Mouse (Mus musculus) gastrocnemius, adult 18-20 months (tissue): ENCODE results near the gene Mettl24. TPM values are rescaled to one million over a fixed set of nuclear protein-coding genes. Genes with fewer than 3 reads are reported as not detected.

Experiments used
- DNase-seq: peaks from one replicate; pipeline ENCODE4 v3.0.0; 2021; ENCODE audit warnings: low spot score
- total RNA-seq, 2 experiments: library from RNA; stranded (reverse); gene quantifications; 2 replicates each; pipeline ENCODE4 v1.2.3; 2021

Gene Mettl24
- total RNA-seq, 2 experiments from 2014 or later = 0.14 to 0.66 TPM

GRCm38 (mm10) chr10:40683868-40684253 lies 779 bp downstream of the Mettl24 start:
- DNase-seq = no peak

DNA sequence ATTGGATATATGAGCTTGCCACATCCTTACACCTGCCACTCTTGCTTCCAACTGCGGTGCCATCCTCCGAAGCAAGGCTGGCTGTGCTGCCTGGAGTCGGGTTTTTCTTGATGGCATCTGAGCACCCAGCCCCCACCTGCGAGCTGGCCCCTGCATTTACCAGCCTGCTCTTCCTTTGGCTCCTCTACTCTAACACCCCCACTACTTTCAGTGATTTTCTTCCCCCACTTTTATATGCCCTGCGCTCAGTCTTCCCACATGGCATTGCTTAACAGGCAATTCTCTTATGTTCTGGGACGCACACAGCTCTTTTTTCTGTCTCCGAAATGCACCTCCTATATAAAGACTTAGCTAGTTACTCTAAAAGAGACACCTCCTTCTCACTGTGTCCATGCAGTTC lies 1.2 kb downstream of the Mettl24 start:
- DNase-seq = no peak

DNA sequence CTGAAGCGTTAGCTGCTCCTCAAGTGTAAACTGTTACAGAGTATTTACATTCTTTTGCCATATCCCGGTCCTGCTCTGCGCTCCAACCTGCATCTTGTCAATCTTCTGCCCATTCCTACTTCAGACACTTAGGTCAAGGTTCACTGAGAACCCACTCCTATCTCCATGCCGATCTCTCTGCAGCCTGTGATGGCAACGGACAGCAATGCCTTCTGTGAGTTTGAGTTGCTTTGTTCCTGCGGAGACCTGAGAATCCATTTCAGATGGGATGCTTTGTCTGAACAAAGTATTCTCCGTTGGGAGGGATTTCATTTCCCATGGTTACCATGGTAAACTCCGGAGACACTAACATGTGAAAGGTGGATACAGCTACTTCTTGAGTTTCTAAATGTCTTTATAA lies 2.6 kb downstream of the Mettl24 start:
- DNase-seq = no peak

DNA sequence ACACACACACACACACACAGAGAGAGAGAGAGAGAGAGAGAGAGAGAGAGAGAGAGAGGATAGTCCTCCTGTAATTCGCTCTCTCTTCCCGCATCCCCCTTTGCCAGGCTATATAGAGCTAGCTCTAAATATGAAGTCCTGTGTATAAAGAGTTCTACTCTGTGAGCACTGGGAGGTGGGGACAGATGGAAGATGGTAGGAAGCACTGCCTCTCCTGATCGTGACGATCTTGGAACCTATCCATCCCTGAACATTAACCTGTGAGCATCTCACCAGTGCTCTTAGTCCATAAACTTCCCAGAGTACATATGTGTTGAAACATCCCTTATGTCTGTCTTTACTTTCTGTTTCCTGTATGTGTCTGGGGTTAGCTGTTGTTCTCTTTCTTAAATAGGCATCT lies 3.9 kb downstream of the Mettl24 start:
- DNase-seq = no peak

GRCm38 (mm10) chr10:40687407-40687806 lies 4.3 kb downstream of the Mettl24 start:
- DNase-seq = no peak

GRCm38 (mm10) chr10:40688266-40688665 lies 5.2 kb downstream of the Mettl24 start:
- no peak for DNase-seq

DNA sequence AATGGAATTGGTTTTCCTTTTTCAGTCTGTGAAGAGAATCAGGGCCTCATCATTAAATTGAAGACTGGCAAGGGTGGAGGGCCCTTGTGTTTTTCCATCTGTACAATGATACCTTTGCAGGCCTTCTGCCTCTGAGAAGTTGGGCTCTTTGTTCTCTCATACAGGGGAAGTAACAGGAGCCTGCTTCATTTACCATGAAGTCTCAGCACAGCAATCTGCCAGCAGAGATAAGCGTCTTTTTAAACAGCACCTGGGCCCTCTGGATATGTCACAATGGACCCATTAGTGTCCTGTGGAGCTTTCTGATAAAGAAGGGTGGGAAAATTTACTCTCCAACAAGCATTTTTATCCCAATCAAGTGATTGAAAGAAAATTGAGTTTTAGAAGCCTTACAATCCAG lies 5.8 kb downstream of the Mettl24 start:
- no peak for DNase-seq

GRCm38 (mm10) chr10:40698652-40699051 lies 15.6 kb downstream of the Mettl24 start:
- DNase-seq = no peak

GRCm38 (mm10) chr10:40711127-40711526 lies 28.0 kb downstream of the Mettl24 start:
- no peak for DNase-seq

- no peak for DNase-seq
These were observed 30.0 kb downstream of the Mettl24 start for GRCm38 (mm10) chr10:40713018-40713608.

GRCm38 (mm10) chr10:40713829-40714228 lies 30.7 kb downstream of the Mettl24 start:
- DNase-seq = no peak

DNA sequence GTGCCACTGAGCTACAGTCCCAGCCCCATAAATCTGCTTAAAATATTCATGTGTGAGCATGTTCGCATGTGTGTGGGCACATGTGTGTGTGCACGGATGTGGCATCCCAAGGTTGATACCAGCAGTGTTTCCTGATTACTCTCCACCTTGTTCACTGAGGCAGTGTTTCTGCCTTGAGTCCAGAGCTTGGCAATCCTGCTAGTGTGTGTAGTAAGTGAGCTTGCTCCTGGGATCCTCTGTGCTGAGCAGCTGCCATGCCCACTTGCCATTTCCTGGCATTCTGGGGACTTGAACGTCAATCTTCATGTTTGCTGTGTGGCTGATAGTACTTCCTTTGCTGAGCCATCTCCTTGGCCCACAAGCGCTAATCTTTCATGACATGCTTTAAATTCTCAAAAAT lies 32.1 kb downstream of the Mettl24 start:
- DNase-seq = no peak

GRCm38 (mm10) chr10:40716296-40716695 lies 33.2 kb downstream of the Mettl24 start:
- no peak for DNase-seq

GRCm38 (mm10) chr10:40716713-40717112 lies 33.6 kb downstream of the Mettl24 start:
- DNase-seq = no peak

DNA sequence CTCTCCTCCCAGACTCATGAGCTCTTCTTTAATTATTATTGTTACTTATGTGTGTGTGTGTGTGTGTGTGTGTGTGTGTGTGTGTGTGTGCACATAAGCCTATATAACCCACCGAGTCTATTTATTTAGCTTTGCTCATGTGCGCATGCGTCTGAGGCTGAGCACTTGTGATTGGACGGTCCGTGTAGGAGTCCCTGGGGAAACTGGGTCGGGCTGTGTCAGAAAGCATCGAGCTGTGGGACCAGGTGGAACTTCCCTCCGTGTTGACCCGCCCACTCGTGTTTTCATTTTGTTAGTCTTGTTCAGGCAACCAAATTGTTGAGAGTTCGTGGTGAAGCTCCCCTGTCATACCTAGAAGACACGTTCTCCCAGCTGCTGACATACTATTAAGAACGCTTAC lies 35.3 kb downstream of the Mettl24 start:
- no peak for DNase-seq

DNA sequence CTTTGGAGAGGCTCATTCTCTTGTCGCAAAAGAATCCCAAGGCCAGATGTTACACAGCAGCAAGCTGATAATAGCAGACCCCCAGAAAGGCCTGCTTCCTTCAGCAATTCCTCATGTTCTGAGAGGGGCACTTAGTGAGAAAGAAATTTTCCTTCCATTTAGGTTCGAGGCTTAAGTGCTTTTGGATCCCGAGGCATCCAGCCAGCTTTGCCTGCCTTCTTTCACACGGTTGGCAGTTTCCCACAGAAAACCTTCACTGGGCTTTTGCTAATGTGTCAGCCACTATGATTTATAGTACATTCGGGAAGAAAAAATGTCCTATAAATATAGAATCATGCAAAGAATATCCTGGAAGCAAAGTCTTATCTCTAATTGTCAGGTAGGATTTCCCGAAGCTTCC lies 36.0 kb downstream of the Mettl24 start:
- no peak for DNase-seq

- no peak for DNase-seq
These were observed 37.8 kb downstream of the Mettl24 start for GRCm38 (mm10) chr10:40720883-40721282.

DNA sequence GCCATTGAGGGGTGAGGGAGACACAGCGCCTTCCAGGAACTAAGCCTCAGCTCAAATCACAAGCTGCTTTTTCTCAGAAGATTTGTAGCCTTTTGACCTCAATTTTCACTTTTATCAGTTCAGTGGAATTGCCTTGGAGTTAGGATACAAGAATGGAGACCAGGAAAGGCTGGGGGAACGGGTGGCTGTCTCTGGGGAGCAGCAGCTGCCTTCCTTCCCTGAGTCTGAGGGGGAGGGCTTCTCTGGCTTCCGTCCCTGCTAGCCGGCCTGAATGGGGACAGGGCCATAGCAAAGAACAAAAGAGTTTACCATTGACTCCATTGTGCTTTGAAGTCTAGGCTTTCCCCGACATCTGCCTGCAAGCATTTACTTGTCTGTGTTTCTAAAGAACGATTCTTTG lies 41.3 kb downstream of the Mettl24 start:
- no peak for DNase-seq

DNA sequence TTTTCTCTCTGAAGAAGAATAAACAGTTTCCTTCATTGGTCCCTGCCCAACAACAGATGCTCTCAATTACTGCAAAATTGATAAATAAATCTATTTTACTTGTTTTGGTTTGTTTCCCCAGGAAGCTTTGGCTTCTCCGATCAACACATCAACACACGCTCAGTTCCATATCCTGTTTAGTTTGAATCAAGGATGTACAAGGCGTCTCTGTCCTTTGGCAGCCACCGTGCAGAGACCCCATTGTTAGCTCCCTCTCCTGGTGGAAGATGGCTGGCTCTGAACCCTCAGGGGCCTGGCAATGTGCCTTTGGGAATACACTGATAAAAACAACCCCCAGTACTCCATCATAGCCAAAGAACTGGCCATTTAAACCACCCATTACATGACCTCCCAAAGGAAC lies 42.0 kb downstream of the Mettl24 start:
- no peak for DNase-seq

GRCm38 (mm10) chr10:40725471-40725870 lies 42.4 kb downstream of the Mettl24 start:
- no peak for DNase-seq

- DNase-seq = no peak
These were observed 43.3 kb downstream of the Mettl24 start for GRCm38 (mm10) chr10:40726288-40726902.

- DNase-seq = no peak
These were observed 43.9 kb downstream of the Mettl24 start for GRCm38 (mm10) chr10:40726989-40727388.

GRCm38 (mm10) chr10:40730200-40730599 lies 47.1 kb downstream of the Mettl24 start:
- DNase-seq = no peak

GRCm38 (mm10) chr10:40733291-40733690 lies 50.2 kb downstream of the Mettl24 start:
- no peak for DNase-seq
